Mouse (Mus musculus) adrenal gland, postnatal 14 days (tissue): ENCODE measurements around the gene Gpr61. TPM values are rescaled to one million over a fixed set of nuclear protein-coding genes. Genes with fewer than 3 reads are reported as not detected.

Experiments
- DNase-seq: peaks from one replicate; pipeline ENCODE4 v3.0.0; 2021; ENCODE audit warnings: mixed read lengths
- long read RNA-seq, 2 experiments: library from polyadenylated mRNA; stranded (forward); transcript quantifications; one replicate each; pipeline ENCODE4 v2.0.0; 2021
- total RNA-seq: library from RNA; stranded (reverse); gene quantifications from 2 replicates; pipeline ENCODE4 v1.2.3, GENCODE M21; 2021

Gene Gpr61
- total RNA-seq = 0.23 TPM in 1 of 2 replicates, not detected in the other
- long read RNA-seq, experiment 1 = 0 reads
- long read RNA-seq, experiment 2 = 0 reads

GRCm38 (mm10) chr3:108154656-108155055, at the start of gene Gpr61:
Gene Gpr61, minus strand, starts transcription at chr3:108154882.
- DNase-seq = no peak

- no peak for DNase-seq
Observed at GRCm38 (mm10) chr3:108204470-108204869, 49.8 kb upstream of the Gpr61 start.

- DNase-seq = peak; percentile 83
Observed at GRCm38 (mm10) chr3:108203621-108204325, 49.1 kb upstream of the Gpr61 start.

- DNase-seq = no peak
Observed at GRCm38 (mm10) chr3:108203212-108203611, 48.5 kb upstream of the Gpr61 start.

GRCm38 (mm10) chr3:108202506-108202905, 47.8 kb upstream of the Gpr61 start:
- no peak for DNase-seq

GRCm38 (mm10) chr3:108200329-108201323, 45.9 kb upstream of the Gpr61 start, which contains the start of gene Cyb561d1:
Gene Cyb561d1, minus strand, starts transcription at chr3:108201212.
- DNase-seq = peak; percentile 96

- no peak for DNase-seq
Observed at GRCm38 (mm10) chr3:108199231-108199630, 44.5 kb upstream of the Gpr61 start.

GRCm38 (mm10) chr3:108197066-108197497, 42.4 kb upstream of the Gpr61 start:
- DNase-seq = peak; percentile 67

- DNase-seq = peak; percentile 25
Observed at GRCm38 (mm10) chr3:108195941-108196590, 41.4 kb upstream of the Gpr61 start.

GRCm38 (mm10) chr3:108195287-108195686, 40.6 kb upstream of the Gpr61 start:
- no peak for DNase-seq

GRCm38 (mm10) chr3:108193686-108194085, 39.0 kb upstream of the Gpr61 start:
- DNase-seq = no peak

- DNase-seq = no peak
Observed at GRCm38 (mm10) chr3:108189897-108190296, 35.2 kb upstream of the Gpr61 start.

- DNase-seq = peak; percentile 1
Observed at GRCm38 (mm10) chr3:108188716-108189490, 34.2 kb upstream of the Gpr61 start.

GRCm38 (mm10) chr3:108187111-108187795, 32.6 kb upstream of the Gpr61 start:
- DNase-seq = no peak

- DNase-seq = peak; percentile 74
Observed at GRCm38 (mm10) chr3:108186098-108187047, 31.7 kb upstream of the Gpr61 start, which contains the start of gene Amigo1. Gene Amigo1, plus strand, starts transcription at chr3:108186335.

GRCm38 (mm10) chr3:108185460-108186097, 30.9 kb upstream of the Gpr61 start:
- no peak for DNase-seq

GRCm38 (mm10) chr3:108184742-108185141, 30.1 kb upstream of the Gpr61 start:
- DNase-seq = no peak

- no peak for DNase-seq
Observed at GRCm38 (mm10) chr3:108180514-108180913, 25.8 kb upstream of the Gpr61 start.
